Mouse (Mus musculus) liver, embryonic 14.5 days (tissue): Measurements from ENCODE around the gene Lima1. TPM values are rescaled to one million over a fixed set of nuclear protein-coding genes. Genes with fewer than 3 reads are reported as not detected.
"Not testable (repeated sequence)": the region's sequence is repeated elsewhere in the genome, so short reads cannot be mapped to it uniquely, and the experiment has no call there.

Experiments used
- ATAC-seq: fragments of 200-750 bp; cut with Nextera tagmentation; 2 replicates; pipeline ENCODE4 v1.8.0; 2017; ENCODE audit warnings: moderate number of reproducible peaks, mild to moderate bottlenecking, moderate library complexity; ENCODE audit not compliant: insufficient read depth
- DNase-seq, 3 experiments: peaks; one replicate each; pipeline ENCODE4 v3.0.0-alpha.2; 2012 to 2013; ENCODE audit warnings: low read depth in 3 of 3, low spot score in 3 of 3
- H3K27ac ChIP-seq: fragments of 300-500 bp; sonication (generic); 2 replicates; pipeline ENCODE4 v1.5.1; 2014; ENCODE audit warnings: moderate library complexity, mild to moderate bottlenecking, control low read depth, inconsistent platforms
- H3K27me3 ChIP-seq: fragments of 300-500 bp; sonication (generic); 2 replicates; pipeline ENCODE4 v1.6.1; 2014; ENCODE audit warnings: mild to moderate bottlenecking, low read length, moderate library complexity; ENCODE audit not compliant: control insufficient read depth, insufficient read depth
- H3K36me3 ChIP-seq: fragments of 300-500 bp; sonication (generic); replicated peaks from 2 replicates; pipeline ENCODE4 v1.6.1; 2014; ENCODE audit warnings: low read depth; ENCODE audit not compliant: control insufficient read depth, insufficient read depth
- H3K4me1 ChIP-seq, 2 experiments: fragments of 200-500 bp in 1 of 2; fragments of 300-500 bp in 1 of 2; sonication (generic) in 1 of 2; replicated peaks; 2 replicates each; pipeline ENCODE4 v1.6.1; 2012 to 2014; ENCODE audit warnings: antibody characterized with exemption in 1 of 2, inconsistent platforms in 1 of 2, low read length in 1 of 2; ENCODE audit not compliant: control insufficient read depth in 2 of 2, insufficient read depth in 2 of 2
- H3K4me2 ChIP-seq: fragments of 300-500 bp; sonication (generic); 2 replicates; pipeline ENCODE4 v1.6.1; 2014; ENCODE audit warnings: low read depth, mild to moderate bottlenecking, control low read depth, moderate library complexity
- H3K4me3 ChIP-seq, 2 experiments: fragments of 200-500 bp in 1 of 2; fragments of 300-500 bp in 1 of 2; sonication (generic) in 1 of 2; 2 replicates each; pipeline ENCODE4 v1.5.1; 2012 to 2014; ENCODE audit warnings: low read depth in 2 of 2, low read length in 2 of 2, mild to moderate bottlenecking in 2 of 2, control low read depth in 1 of 2, inconsistent platforms in 1 of 2, moderate library complexity in 1 of 2; ENCODE audit not compliant: insufficient read depth in 1 of 2
- H3K9ac ChIP-seq: fragments of 300-500 bp; sonication (generic); replicated peaks from 2 replicates; pipeline ENCODE4 v1.6.1; 2014; ENCODE audit warnings: mild to moderate bottlenecking, control low read depth, moderate library complexity
- H3K9me3 ChIP-seq: fragments of 300-500 bp; sonication (generic); 2 replicates; pipeline ENCODE4 v1.6.1; 2016; ENCODE audit warnings: low read length, mixed read lengths; ENCODE audit not compliant: control insufficient read depth
- CTCF ChIP-seq: IDR thresholded peaks from 2 replicates; pipeline ENCODE4 v1.5.1; 2016; ENCODE audit warnings: antibody characterized with exemption, low read depth, control low read depth
- EP300 ChIP-seq: IDR thresholded peaks from 2 replicates; pipeline ENCODE4 v1.6.1; 2016; ENCODE audit warnings: antibody characterized with exemption, low read depth
- WGBS: fragments of 180-500 bp; shearing (Covaris S2); extraction: QIAGEN DNeasy Blood & Tissue Kit; methylation state at CpG from one replicate; pipeline ENCODE4 v1.1.7; 2014; ENCODE audit not compliant: insufficient replicate concordance; 5-methylcytosine and 5-hydroxymethylcytosine counted together
- polyA plus RNA-seq, 2 experiments: library from polyadenylated mRNA; depleted of rRNA in 1 of 2; stranded (reverse) in 1 of 2; unstranded in 1 of 2; fragments of >200 nt; fragmentation: Nextera tagmentation in 1 of 2; extraction: Ambion mirVana in 1 of 2; gene quantifications; 2 replicates each; pipeline versions ENCODE4 v1.2.1 to v1.2.3; 2012 to 2014

Lima1 gene
- polyA plus RNA-seq, 2 experiments: 5.1 to 6.2 TPM

DNA sequence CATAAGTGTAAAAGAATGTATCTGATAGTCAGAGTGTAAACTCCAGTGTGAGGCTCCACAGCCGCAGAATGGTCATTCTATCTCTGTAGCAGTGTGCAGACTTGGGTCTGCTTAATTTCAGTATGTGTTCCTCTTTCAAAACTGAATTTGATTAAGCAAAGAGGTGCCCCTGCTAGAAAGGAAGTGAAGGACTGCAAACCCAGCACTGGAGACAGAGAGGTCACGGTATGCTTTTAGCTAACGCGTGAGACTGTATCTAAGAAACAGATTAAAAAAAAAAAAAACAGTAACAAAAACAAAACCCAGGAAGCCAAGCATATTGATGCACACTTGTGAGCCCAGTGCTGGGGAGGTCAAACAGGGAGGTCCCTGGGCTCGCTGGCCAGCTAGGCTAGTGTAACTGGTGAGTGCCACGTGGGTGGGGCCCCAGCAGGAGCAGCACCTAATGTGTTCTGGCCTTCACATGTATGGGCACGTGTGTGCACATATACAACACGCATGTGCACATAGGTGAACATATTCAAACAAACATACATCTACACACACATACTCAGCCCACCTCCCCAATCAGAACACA, 51.8 kb downstream of the Lima1 start:
- no peak for ATAC-seq

DNA sequence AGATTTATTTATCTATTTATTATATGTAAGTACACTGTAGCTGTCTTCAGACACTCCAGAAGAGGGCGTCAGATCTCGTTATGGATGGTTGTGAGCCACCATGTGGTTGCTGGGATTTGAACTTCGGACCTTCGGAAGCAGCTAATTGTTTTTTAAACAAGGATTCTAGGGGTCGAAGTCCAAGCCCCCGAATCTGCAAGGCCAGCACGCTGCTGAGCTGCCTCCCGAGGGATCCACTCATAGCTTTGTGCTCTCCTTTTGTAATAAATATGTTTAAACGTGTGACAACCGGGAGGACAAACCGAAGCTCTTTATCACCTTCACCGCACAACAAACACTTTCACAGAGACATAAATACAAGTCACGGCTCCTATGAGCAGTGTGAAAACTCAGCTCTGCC, 52.8 kb downstream of the Lima1 start:
- H3K9ac ChIP-seq, H3K4me1 ChIP-seq, H3K4me2 ChIP-seq, H3K27me3 ChIP-seq, H3K36me3 ChIP-seq, H3K9me3 ChIP-seq, DNase-seq, H3K27ac ChIP-seq, H3K4me3 ChIP-seq, ATAC-seq: not testable (repeated sequence)
- 75% methylated on average over 13 of the region's 13 CpGs for WGBS

More for the DNA sequence above, 51.8 kb downstream of the Lima1 start:
- DNase-seq: no peak
- Histone ChIP-seq H3K27ac (no peak overlapping the region), H3K9ac (no peak overlapping the region), H3K4me3 (no peak overlapping the region), H3K4me2 (no peak overlapping the region), H3K4me1 (peaks cover 0 to 3% of the 10 kb centered on the region in 2 experiments; a peak in 2 of 4 replicates), H3K36me3 (no peaks in the 10 kb centered on the region), H3K27me3 (no peaks in the 10 kb centered on the region), H3K9me3 (no peaks in the 10 kb centered on the region)
- WGBS: 57% methylated on average over 8 of the region's 8 CpGs
- TF ChIP-seq CTCF: no peak
- TF ChIP-seq EP300: no peak

DNA sequence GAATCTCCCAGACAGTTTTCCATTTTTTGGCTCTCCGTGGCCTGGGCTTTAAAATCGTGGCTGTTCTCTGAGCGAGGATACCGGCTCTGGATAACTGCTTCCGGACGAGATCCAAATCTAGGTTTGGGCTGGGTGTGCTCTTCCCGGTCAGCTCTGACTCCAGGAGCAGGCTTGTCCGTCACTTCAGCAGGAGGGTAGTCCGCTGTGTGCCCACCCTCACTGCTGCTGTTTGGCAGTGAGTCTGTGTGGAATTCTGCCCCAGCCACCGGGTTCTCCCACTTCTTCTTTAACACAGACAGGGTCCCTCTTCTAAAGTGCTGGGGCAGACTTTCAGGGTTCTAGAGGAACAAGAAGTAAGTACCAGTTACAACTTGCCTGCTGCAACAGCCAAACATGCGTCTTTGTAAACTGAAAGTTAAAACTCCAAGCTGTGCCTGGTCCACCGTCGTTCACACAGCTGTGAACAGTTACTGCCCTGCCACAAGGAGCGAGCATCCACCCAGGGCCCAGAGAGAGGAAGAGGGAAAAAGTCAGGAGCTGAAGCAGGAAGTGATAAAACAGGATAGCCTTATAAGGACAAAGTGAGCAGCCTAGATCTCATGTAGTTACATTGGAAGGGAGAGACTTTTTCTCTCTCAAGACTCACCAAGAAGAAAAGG, 55.5 kb downstream of the Lima1 start:
- H3K27ac ChIP-seq: no peak overlapping the region
- no peaks in the 10 kb centered on the region for H3K36me3 ChIP-seq
- DNase-seq (no peak), ATAC-seq (no peak)
- H3K27me3 ChIP-seq: no peaks in the 10 kb centered on the region
- H3K9ac ChIP-seq: no peak overlapping the region
- WGBS: 23% methylated on average over 14 of the region's 14 CpGs
- no peaks in the 10 kb centered on the region for H3K9me3 ChIP-seq
- no peak for TF ChIP-seq EP300
- no peak for TF ChIP-seq CTCF
- H3K4me3 ChIP-seq: peak overlapping the region; percentile 19 to 44
- peak overlapping the region; percentile 1 for H3K4me2 ChIP-seq
- peaks cover 0 to 3% of the 10 kb centered on the region in 2 experiments; a peak in 2 of 4 replicates for H3K4me1 ChIP-seq

GRCm38 (mm10) chr15:99819109-99819440, 56.2 kb downstream of the Lima1 start:
- DNase-seq (no peak), ATAC-seq (no peak)
- no peaks in the 10 kb centered on the region for H3K27me3 ChIP-seq
- peaks cover 0 to 3% of the 10 kb centered on the region in 2 experiments; a peak in 2 of 4 replicates for H3K4me1 ChIP-seq
- TF ChIP-seq EP300: no peak
- no peak for TF ChIP-seq CTCF
- H3K36me3 ChIP-seq: no peaks in the 10 kb centered on the region
- H3K4me3 ChIP-seq: peak overlapping the region; percentile 19 to 44
- WGBS: 22% methylated on average over 6 of the region's 6 CpGs
- no peak overlapping the region for H3K27ac ChIP-seq
- H3K9ac ChIP-seq: no peak overlapping the region
- no peaks in the 10 kb centered on the region for H3K9me3 ChIP-seq
- H3K4me2 ChIP-seq: peak overlapping the region; percentile 31

DNA sequence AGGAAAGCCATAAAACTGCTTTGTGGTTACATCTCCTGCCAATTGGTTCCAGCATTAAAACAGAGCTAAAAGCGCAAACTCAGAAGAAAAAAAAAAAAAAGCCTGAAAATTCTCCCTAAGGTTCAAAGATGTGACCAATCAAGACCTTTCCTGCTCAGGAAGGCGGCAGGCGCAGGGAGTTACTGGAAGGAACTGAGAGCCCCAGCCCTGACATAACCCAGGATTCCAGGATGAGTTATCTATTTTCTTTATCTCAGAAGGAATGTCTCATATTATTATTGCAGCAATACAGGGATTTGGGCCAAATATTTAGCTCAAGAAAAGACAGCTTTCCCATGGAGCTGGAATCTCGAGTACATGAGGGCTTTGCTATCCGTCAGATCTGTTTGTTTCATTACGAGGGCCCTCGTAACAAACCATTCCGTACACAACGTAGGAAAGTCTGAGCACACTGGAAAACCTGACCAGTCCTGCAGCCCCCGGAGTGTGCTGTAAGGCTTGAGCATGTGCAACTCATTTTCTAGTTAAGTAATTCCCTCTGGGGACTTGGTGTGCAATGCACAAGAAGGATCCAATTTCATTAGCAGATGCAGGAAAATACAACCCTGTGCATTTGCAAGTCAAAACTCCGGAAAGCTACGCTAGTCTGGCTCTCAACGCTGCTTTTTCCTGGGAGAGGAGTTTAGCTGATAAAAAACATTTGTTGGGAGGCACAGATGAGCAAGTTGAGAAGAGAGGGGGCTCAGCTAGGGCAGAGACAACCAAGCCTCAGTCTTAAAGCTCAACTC, 56.7 kb downstream of the Lima1 start:
- ATAC-seq (no peak), DNase-seq (no peak)
- 46% methylated on average over 13 of the region's 13 CpGs for WGBS

More for the DNA sequence above, 56.7 kb downstream of the Lima1 start:
- Histone ChIP-seq H3K4me1 (no peaks in the 10 kb centered on the region; a peak in 2 of 4 replicates), H3K4me2 (peak overlapping the region; percentile 31), H3K9ac (no peak overlapping the region), H3K27ac (no peak overlapping the region), H3K9me3 (no peaks in the 10 kb centered on the region), H3K36me3 (no peaks in the 10 kb centered on the region), H3K27me3 (no peaks in the 10 kb centered on the region), H3K4me3 (peak overlapping the region; percentile 18 to 44)
- TF ChIP-seq EP300 (no peak), CTCF (no peak)
